Mouse (Mus musculus) erythroblast, embryonic 14.5 days (primary cell): Measurements from ENCODE around the gene Actr1b. TPM values are rescaled to one million over a fixed set of nuclear protein-coding genes. Genes with fewer than 3 reads are reported as not detected.

Experiments used
- H3K27me3 ChIP-seq: 2 replicates; pipeline ENCODE4 v1.6.1; 2012; ENCODE audit warnings: inconsistent platforms; ENCODE audit not compliant: control insufficient read depth
- H3K36me3 ChIP-seq: 2 replicates; pipeline ENCODE4 v1.6.1; 2012; ENCODE audit warnings: mild to moderate bottlenecking, inconsistent platforms; ENCODE audit not compliant: control insufficient read depth
- H3K4me1 ChIP-seq: 2 replicates; pipeline ENCODE4 v1.6.1; 2012; ENCODE audit warnings: inconsistent platforms; ENCODE audit not compliant: control insufficient read depth
- H3K4me3 ChIP-seq: replicated peaks from 2 replicates; pipeline ENCODE3; 2012; ENCODE audit warnings: moderate library complexity, mild to moderate bottlenecking, inconsistent platforms
- H3K9me3 ChIP-seq: 2 replicates; pipeline ENCODE4 v1.6.1; 2012; ENCODE audit warnings: low read length, inconsistent platforms, mixed read lengths; ENCODE audit not compliant: control insufficient read depth
- GATA1 ChIP-seq: IDR thresholded peaks from 2 replicates; pipeline ENCODE4 v1.6.1; 2012; ENCODE audit warnings: low read length, inconsistent platforms, mixed read lengths
- TAL1 ChIP-seq: IDR thresholded peaks from 3 replicates; pipeline ENCODE4 v1.6.1; 2012; ENCODE audit warnings: low read length, inconsistent platforms, mixed read lengths
- polyA plus RNA-seq: library from polyadenylated mRNA; stranded (reverse); fragments of >175 nt; gene quantifications from 2 replicates; pipeline ENCODE4 v1.2.3, GENCODE M21; 2012

The Actr1b gene
- 2.4 and 2.5 TPM in 2 replicates for polyA plus RNA-seq

- peaks cover 12% of the 10 kb centered on the region for H3K9me3 ChIP-seq
- no peak within 1 kb of the TSS for H3K4me3 ChIP-seq
- H3K36me3 ChIP-seq, result no peaks in the 10 kb centered on the region
- peaks cover 10% of the 10 kb centered on the region for H3K4me1 ChIP-seq
- TF ChIP-seq TAL1 (no peak), GATA1 (no peak)
- no peaks in the 10 kb centered on the region; the same call in none of the 2 replicates for H3K27me3 ChIP-seq
Measured at GRCm38 (mm10) chr1:36714311-36714710, at the start of gene Actr1b. Gene Actr1b (minus strand): TSS chr1:36714422.

GRCm38 (mm10) chr1:36761568-36761967 is 47.3 kb upstream of the Actr1b start, which contains the start of gene Zap70:
Gene Zap70 (plus strand): TSS chr1:36761798.
- H3K27me3 ChIP-seq, result no peaks in the 10 kb centered on the region
- no peak within 1 kb of the TSS for H3K4me3 ChIP-seq
- no peaks in the 10 kb centered on the region for H3K9me3 ChIP-seq
- no peaks in the 10 kb centered on the region for H3K36me3 ChIP-seq
- TF ChIP-seq GATA1 (no peak), TAL1 (no peak)
- H3K4me1 ChIP-seq, result no peaks in the 10 kb centered on the region

- H3K36me3 ChIP-seq, result no peaks in the 10 kb centered on the region
- H3K9me3 ChIP-seq, result no peaks in the 10 kb centered on the region
- no peaks in the 10 kb centered on the region for H3K27me3 ChIP-seq
- H3K4me3 ChIP-seq, result no peak overlapping the region
- no peak for TF ChIP-seq GATA1
- TF ChIP-seq TAL1, result no peak
- no peaks in the 10 kb centered on the region for H3K4me1 ChIP-seq
Measured at GRCm38 (mm10) chr1:36761061-36761460, 46.8 kb upstream of the Actr1b start.

GRCm38 (mm10) chr1:36760401-36760800 is 46.2 kb upstream of the Actr1b start:
- H3K4me3 ChIP-seq, result no peak overlapping the region
- no peaks in the 10 kb centered on the region for H3K36me3 ChIP-seq
- no peaks in the 10 kb centered on the region for H3K27me3 ChIP-seq
- H3K4me1 ChIP-seq, result no peaks in the 10 kb centered on the region
- H3K9me3 ChIP-seq, result no peaks in the 10 kb centered on the region
- TF ChIP-seq GATA1 (no peak), TAL1 (no peak)

GRCm38 (mm10) chr1:36759076-36759475 is 44.9 kb upstream of the Actr1b start:
- Histone ChIP-seq H3K4me1 (no peaks in the 10 kb centered on the region), H3K4me3 (no peak overlapping the region), H3K9me3 (no peaks in the 10 kb centered on the region), H3K36me3 (no peaks in the 10 kb centered on the region), H3K27me3 (no peaks in the 10 kb centered on the region)
- TF ChIP-seq GATA1, result no peak
- TF ChIP-seq TAL1, result no peak

GRCm38 (mm10) chr1:36758553-36758952 is 44.3 kb upstream of the Actr1b start:
- TF ChIP-seq GATA1, result no peak
- no peak for TF ChIP-seq TAL1
- Histone ChIP-seq H3K27me3 (no peaks in the 10 kb centered on the region), H3K4me3 (no peak overlapping the region), H3K9me3 (no peaks in the 10 kb centered on the region), H3K36me3 (no peaks in the 10 kb centered on the region), H3K4me1 (no peaks in the 10 kb centered on the region)

- Histone ChIP-seq H3K27me3 (no peaks in the 10 kb centered on the region), H3K36me3 (no peaks in the 10 kb centered on the region), H3K4me1 (no peaks in the 10 kb centered on the region), H3K4me3 (no peak overlapping the region), H3K9me3 (no peaks in the 10 kb centered on the region)
- TF ChIP-seq TAL1 (no peak), GATA1 (no peak)
Measured at GRCm38 (mm10) chr1:36753932-36754675, 39.9 kb upstream of the Actr1b start.

- Histone ChIP-seq H3K4me3 (no peak overlapping the region), H3K4me1 (peaks cover 2% of the 10 kb centered on the region; the same call in 1 of the 2 replicates), H3K36me3 (no peaks in the 10 kb centered on the region), H3K9me3 (no peaks in the 10 kb centered on the region), H3K27me3 (peaks cover 8% of the 10 kb centered on the region)
- TF ChIP-seq TAL1 (no peak), GATA1 (no peak)
Measured at GRCm38 (mm10) chr1:36746452-36746851, 32.2 kb upstream of the Actr1b start.

GRCm38 (mm10) chr1:36745661-36746060 is 31.4 kb upstream of the Actr1b start:
- peaks cover 10% of the 10 kb centered on the region for H3K27me3 ChIP-seq
- H3K4me1 ChIP-seq, result peaks cover 2% of the 10 kb centered on the region; the same call in 1 of the 2 replicates
- no peak for TF ChIP-seq TAL1
- no peak for TF ChIP-seq GATA1

More at GRCm38 (mm10) chr1:36745661-36746060, 31.4 kb upstream of the Actr1b start:
- Histone ChIP-seq H3K4me3 (no peak overlapping the region), H3K36me3 (no peaks in the 10 kb centered on the region), H3K9me3 (no peaks in the 10 kb centered on the region)
